Mouse (Mus musculus) E14TG2a.4 (cell line): ENCODE measurements around the gene Fbxl7.

Experiments
- CTCF ChIP-seq: conservative IDR thresholded peaks from 2 replicates; pipeline ENCODE4 v1.5.1; 2014; ENCODE audit warnings: low read length
- NANOG ChIP-seq: IDR thresholded peaks from 2 replicates; pipeline ENCODE4 v1.6.1; 2014; ENCODE audit warnings: borderline replicate concordance, low read length, mixed read lengths
- POU5F1 ChIP-seq: IDR thresholded peaks from 2 replicates; pipeline ENCODE4 v1.6.1; 2014; ENCODE audit warnings: low read length, borderline replicate concordance

DNA sequence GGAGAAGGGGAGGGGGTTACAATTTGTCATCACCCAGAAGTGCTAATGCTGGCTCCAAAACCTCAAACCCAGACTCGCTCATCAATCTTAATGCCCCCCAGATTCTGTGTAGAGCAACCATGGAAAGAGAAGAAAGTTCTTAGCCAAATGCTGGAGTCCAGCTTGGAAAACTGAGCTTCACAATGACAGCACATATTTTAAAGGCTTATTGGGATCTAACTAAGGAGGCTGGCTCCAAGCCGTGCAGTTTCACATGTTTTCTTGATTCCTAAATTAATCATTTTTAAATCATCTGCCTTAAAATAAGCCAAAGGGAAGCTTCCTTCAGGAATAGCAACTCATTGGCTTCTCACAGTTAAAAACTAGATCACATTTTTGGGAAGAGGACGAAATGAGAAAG lies 82.5 kb downstream of the Fbxl7 start:
- no peak for TF ChIP-seq CTCF
- TF ChIP-seq NANOG: no peak
- TF ChIP-seq POU5F1: no peak
